Mouse (Mus musculus): ENCODE results near the gene Ccdc155. TPM values are rescaled to one million over a fixed set of nuclear protein-coding genes. Genes with fewer than 3 reads are reported as not detected.

Ccdc155 gene
- total RNA-seq (2023): not detected

DNA sequence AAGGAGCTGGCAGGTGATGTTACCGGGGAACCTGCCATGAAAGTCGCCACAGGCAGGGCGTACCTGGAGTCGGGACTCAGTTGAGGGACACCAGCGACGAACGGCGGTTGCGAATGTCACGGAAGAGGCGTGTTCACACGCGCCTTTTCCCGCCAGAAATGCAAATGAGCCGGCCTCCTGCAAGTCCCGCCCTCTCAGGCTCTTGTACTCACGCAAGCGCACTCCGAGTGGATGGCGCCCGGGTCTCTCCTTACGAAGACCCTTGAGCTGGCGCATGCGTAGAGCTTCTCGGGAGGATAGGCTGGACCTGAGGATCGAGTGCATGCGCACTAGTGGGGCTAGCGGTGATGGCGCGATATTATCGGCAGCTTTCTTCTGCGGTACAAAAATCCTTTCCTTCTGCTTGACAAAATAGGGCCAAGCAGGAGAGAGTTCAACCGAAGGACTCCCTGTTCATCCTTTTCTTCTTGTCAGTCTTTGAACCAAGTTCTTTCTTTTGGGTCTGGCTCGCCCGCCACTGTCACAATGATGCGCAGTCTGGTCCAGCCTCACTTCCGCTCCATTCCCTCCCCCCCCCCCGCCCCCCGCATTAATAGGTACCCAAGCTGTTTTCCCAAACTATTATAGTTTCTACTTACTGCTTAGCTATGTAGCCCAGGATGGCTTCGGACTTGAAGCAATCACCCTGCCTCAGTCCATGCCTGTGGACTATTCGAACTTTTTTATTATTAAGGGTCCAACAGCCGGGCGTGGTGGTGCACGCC is at the start of gene Ccdc155:
Gene Ccdc155, minus strand, starts transcription at position 513 of the 764 bp plus-strand sequence.

DNA sequence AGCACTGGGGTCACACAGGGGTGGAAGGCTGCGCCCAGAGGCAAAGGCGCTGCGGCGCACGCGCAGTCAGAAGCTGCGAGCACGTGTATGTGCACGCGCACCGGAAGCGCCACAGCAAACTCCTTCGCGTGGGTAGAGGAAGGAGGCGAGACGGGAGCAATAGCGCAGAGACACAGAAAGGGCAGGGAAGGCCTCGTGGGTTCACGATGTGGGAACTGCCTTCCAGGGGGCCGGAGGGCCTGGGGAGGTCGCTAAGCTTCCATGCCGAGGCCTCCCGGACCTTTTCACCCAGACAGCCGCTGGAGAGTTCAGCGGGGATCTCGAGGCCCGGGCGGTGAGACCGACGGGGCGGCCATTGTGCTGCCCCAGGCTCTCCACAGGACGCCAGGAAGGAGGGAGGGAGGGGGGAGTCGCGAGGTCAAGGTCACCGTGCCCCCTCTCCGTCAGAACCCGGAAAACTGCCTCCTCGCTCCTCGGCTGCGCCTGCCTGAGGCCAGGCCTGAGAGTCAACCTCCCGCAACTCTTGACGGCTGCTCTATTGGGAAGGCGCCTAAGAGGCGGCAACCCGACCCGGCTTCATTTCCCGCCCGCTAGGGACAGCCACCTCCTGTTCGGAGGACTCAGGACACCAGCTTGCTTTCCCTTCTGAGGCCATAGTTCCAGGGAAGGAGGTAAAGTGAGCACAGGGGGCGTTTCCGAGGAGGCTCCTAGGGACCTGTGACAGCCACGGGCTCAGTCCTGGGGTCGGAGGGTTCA is 36.1 kb upstream of the Ccdc155 start, which contains the start of gene Slc6a16:
Gene Slc6a16, plus strand, starts transcription at position 453 of the 756 bp plus-strand sequence.

DNA sequence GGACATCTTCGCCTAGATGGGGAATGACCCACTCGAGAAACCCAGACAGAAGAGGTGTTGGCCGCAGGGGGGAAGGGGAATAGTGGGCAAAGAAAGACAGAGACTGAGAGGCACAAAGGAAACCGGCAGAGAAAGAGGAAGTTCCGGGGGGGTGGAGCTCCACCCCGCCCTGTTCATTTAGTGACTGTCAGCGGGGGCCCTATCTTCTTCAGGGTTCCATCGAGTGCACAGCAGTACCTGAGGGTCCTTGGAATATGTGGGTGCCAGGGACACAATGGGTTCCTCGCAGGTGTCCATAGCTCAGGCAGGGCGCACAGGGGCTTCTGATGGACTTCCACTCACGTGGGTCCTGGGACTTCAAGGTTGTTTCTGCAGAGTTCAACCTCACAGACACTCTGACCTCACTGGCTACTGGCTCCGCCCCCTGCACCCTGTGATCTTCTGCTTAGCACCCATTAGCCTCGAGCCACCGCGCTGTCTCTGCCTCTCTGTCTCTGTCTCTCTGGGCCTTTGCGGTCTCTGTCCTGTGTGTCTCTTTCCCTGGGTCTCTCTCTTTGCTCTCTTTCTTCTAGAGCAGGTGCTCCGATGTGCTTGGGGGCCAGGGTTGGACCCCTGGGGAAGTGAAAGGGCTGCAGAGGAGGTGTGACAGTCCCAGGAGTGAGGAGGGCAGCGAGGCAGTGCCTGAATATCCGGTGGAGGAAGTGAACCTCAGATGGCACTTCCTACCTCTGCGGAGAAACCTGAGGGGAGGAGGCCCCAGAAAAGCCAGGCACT is 34.2 kb upstream of the Ccdc155 start, which contains the start of gene Cd37:
Gene Cd37, minus strand, starts transcription at position 393 of the 774 bp plus-strand sequence.

DNA sequence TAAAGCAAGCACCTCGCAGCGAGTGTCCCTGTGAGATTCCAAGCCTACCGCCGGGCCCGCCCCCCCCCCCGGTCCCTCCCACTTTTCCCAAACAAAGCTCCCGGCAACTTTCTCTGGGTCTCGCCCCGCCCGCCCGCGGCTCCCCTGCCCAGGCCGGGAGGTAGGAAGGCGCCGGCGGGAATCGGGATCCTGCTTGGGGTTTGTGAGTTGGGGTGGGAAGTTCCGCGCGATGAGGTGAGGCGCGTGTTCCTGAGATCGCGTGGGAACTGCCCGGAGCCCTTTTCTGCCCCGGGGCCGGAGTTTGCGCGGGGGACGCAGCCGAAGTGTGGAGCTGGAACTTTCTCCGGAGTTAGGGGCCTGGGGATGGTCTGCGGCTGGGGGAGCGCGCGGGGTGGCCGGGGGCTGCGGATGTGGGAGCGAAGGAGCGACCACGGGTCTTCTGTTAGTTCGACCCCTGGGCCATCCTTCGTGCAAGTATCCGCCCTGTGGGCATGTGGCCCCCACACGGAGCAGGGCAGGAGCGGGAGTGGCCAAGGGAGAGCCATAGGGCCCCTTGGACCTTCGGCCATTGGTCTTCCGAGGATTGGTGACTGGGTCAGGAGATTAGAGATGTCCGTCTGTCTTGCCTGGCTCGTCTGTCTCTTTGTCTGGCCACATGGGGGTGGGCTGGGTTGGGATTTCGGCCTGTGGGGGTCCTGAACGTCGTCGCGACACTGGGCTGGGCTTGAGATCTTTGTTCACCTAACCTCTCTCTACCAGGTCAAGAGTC is 11.2 kb upstream of the Ccdc155 start, which contains the start of gene Tead2:
Gene Tead2, plus strand, starts transcription at position 81 of the 769 bp plus-strand sequence.

DNA sequence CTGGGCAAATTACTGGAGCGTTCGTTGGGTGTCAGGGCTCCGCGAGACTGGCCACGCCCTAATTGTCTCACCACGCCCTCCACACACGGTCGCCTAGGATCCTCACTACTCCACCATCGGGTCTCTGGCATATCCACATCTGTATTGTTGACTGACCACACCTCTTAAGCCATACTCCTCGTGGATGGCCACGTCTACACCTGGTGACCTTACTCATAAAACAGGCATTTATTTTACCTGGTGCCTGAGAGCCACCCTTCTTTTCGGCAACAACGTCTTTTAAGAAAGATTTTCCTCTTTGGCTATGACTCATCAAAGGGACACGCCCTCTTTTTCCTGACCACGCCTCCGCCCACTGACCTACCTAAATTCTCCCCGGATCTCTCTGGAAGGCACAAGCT is 7.2 kb upstream of the Ccdc155 start, which contains the start of gene Dkkl1:
Gene Dkkl1, minus strand, starts transcription at position 297 of the 401 bp plus-strand sequence.

DNA sequence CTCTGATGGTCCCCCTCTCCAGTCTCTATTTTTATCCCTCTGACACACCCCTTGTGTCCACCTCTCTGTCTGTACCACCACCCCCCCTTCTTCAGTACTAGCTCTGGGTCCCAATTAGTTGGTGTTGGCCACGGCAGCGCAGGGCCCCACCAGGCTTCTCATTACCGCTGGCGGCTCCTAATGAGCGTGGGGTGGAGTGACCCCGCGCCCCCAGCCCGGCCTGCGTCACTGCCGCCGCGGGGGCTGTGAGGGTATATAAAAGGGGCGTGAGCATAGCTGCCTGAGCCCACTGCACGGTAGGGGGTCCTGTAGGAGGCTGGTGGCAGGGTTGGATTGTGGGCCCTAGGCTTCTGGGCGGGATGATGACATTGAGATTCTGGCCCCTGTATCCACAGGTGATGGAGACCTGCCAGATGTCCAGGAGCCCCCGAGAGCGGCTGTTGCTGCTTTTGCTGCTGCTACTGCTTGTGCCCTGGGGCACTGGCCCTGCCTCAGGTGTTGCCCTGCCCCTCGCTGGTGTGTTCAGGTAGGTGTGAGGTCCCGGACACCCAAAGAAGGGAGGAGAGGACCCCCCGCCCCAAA is 23.7 kb downstream of the Ccdc155 start, which contains the start of gene Pth2:
Gene Pth2, plus strand, starts transcription at position 100 of the 582 bp plus-strand sequence.

DNA sequence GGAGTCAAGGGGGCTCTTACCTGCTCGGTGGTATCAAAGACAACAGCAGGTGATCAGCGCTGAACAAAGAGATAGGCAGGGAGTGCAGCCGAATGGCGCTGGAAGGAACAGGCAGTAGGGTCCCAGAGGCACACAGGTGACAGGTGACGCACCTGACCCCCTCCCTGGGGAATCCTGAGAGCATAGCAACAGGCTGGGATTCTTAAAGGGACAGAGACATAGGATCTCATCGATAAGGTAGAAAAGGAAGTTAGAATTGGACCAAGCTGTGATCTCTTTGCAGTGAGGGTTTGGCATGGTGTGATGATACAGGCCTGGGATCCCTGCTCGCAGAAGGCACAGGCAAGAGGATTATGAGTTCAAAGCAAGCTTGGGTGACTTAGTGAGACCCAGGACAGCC is 25.2 kb downstream of the Ccdc155 start, which contains the start of gene Gfy:
Gene Gfy, minus strand, starts transcription at position 101 of the 400 bp plus-strand sequence.

DNA sequence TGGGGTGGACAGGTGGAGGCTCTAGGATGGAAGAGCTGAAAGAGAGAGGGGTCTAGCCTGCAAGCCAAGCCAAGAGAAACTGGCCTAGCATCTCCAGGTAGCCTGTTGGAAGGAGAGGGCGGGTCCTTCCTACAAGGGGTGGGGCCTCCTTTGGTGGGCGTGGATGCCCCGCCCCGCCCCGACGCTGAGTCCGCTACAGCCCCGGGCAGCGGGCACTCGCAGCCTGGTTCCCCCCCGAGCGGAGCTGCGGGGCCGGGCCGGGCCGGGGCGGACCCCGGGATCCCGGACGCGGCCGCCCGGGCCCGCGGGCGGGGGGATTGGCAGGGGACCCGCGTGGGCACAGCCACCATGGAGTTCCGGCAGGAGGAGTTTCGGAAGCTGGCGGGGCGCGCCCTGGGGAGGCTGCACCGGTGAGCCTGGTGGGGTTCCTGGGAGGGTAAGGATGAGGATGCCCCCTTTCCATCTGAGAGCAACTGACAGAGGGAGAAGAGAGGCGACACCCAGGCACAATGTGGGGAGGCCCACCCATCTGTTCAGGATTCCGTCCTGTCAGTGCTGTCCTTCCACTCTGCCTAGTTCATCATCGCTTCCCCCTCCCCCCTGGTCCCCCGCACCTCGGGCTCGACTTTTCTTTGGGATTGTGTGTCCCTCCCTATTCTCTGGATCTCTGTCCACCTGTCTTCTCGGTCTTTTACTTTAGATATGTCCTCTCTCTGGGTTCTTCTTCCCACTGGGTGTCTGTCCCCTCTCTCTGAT is 40.8 kb downstream of the Ccdc155 start, which contains the start of gene Slc17a7:
Gene Slc17a7, plus strand, starts transcription at position 215 of the 756 bp plus-strand sequence.

DNA sequence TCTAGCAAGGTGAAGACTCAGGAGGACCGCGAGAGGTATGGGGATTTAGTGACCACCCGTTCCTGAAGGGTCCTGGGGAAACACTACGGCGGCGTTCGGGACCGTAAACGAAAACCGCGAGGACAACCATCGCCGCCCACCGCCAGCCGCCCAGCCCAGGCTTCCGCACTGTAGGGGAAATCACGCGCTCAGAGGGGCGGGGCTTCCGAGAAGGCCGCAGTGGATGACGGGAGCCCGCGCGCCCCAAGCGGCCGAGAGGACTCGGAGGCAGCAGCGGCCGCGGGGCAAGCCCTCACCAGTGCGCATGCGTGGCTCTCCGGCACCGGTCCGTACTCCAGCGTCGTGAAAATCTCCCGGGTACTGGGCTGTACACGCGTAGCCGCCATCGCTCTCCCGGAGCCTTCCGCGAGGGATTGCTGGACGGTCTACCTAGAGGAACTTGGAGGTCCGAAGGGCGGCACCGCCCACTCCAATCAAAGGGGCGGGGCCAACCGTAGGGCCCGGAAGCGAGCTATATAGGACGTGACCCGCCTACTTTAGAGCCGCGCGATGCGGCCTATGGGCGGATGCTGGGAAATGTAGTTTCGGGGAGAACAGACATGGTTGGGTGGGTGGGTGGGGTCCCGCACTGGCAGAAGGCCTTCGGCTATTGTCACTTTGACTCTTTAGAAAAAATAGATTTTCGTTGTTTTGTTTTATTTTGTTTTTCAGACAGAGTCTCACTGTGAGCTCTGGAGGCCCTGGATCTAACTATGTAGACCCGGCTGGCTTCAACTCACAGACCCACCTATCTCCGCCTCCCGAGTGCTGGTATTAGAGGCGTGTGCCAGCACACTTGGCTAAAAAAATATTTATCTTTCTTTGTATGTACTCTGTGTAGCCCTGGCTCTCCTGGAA is 50.3 kb downstream of the Ccdc155 start, which contains the start of the genes Pih1d1 and Aldh16a1:
Gene Pih1d1, plus strand, starts transcription at position 208 of the 897 bp plus-strand sequence.
Gene Aldh16a1, minus strand, starts transcription at position 489 of the 897 bp plus-strand sequence.

DNA sequence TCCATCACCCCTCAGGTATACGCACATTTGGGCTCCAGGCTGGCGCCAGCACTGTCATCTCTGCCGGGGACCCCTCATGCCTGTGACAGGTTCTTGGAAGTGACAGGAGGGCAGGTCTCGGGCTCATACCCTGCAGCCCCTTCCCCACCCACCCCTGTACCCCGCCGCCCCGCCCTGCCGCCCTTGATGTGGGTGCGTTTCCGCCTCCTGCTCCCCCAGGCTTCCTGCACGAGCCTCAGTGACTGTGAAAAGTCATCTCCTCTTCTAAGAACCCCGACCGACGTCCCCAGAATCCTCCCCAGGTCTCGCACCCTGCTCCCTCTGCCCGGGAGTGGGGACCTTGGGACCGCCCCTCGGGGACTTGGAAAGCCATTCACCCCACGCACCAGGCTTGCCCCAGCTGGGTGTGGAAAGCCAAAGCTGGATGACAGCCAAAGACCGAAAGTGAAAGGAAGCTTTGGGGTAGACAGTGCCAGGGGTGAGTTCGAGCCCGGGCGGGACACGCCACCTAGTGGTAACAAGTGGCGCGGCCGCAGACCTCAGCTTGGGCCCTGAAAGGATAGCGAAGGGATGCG is 68.6 kb downstream of the Ccdc155 start, which contains the start of the genes Gm45713 and Flt3l:
Gene Gm45713, minus strand, starts transcription at position 239 of the 575 bp plus-strand sequence.
Gene Flt3l, minus strand, starts transcription at position 440 of the 575 bp plus-strand sequence.

Other genes starting within 250 kb of the Ccdc155 start
- gene Cpt1c, start 230.0 kb downstream of the Ccdc155 start, total RNA-seq (2023): under 1 TPM; 0.53 to 0.85 TPM
- 10 to 100 TPM; 74.9 to 80.6 TPM for gene Prmt1, start 218.3 kb downstream of the Ccdc155 start, total RNA-seq (2023)
- 10 to 100 TPM; 63.0 to 71.9 TPM for gene Irf3, start 207.2 kb downstream of the Ccdc155 start, total RNA-seq (2023)
- 10 to 100 TPM in 1 of 2 experiments, 1 to 10 TPM in 1; 8.8 to 18.8 TPM for gene Bcl2l12, start 206.2 kb downstream of the Ccdc155 start, total RNA-seq (2023)
- gene Scaf1, start 188.5 kb downstream of the Ccdc155 start, total RNA-seq (2023): 10 to 100 TPM; 61.1 to 62.1 TPM
- 10 to 100 TPM; 14.9 to 17.0 TPM for gene Rras, start 186.9 kb downstream of the Ccdc155 start, total RNA-seq (2023)
- gene Prr12, start 152.0 kb downstream of the Ccdc155 start, total RNA-seq (2023): 10 to 100 TPM; 22.3 to 25.8 TPM
- 10 to 100 TPM; 29.1 to 38.1 TPM for gene Nosip, start 142.5 kb downstream of the Ccdc155 start, total RNA-seq (2023)
- gene Prrg2, start 142.2 kb downstream of the Ccdc155 start, total RNA-seq (2023): 10 to 100 TPM; 17.4 to 19.6 TPM
- 1 to 10 TPM; 3.0 to 3.1 TPM for gene Rcn3, start 112.7 kb downstream of the Ccdc155 start, total RNA-seq (2023)
- 10 to 100 TPM; 19.0 to 24.9 TPM for gene Fcgrt, start 101.0 kb downstream of the Ccdc155 start, total RNA-seq (2023)
- 1,000 to 10,000 TPM; 1,010 to 1,023 TPM for gene Rps11, start 80.5 kb downstream of the Ccdc155 start, total RNA-seq (2023)
- 1,000 to 10,000 TPM; 1,046 to 1,214 TPM for gene Rpl13a, start 76.1 kb downstream of the Ccdc155 start, total RNA-seq (2023)
- not detected for gene Gm45713, start 68.7 kb downstream of the Ccdc155 start, total RNA-seq (2023)
- gene Flt3l, start 68.5 kb downstream of the Ccdc155 start, total RNA-seq (2023): 10 to 100 TPM; 22.2 to 29.2 TPM
- 10 to 100 TPM; 46.2 to 47.4 TPM for gene Pih1d1, start 50.6 kb downstream of the Ccdc155 start, total RNA-seq (2023)
- 10 to 100 TPM; 82.4 to 96.0 TPM for gene Aldh16a1, start 50.3 kb downstream of the Ccdc155 start, total RNA-seq (2023)
- not detected for gene Slc17a7, start 40.9 kb downstream of the Ccdc155 start, total RNA-seq (2023)
- not detected for gene Gfy, start 25.3 kb downstream of the Ccdc155 start, total RNA-seq (2023)
- not detected for gene Pth2, start 23.9 kb downstream of the Ccdc155 start, total RNA-seq (2023)
- gene Dkkl1, start 7.3 kb upstream of the Ccdc155 start, total RNA-seq (2023): 1 to 10 TPM; 1.0 to 1.3 TPM
- not detected for gene Tead2, start 10.9 kb upstream of the Ccdc155 start, total RNA-seq (2023)
- 100 to 1,000 TPM; 297 to 345 TPM for gene Cd37, start 34.2 kb upstream of the Ccdc155 start, total RNA-seq (2023)
- under 1 TPM; 0.57 to 0.59 TPM for gene Slc6a16, start 36.2 kb upstream of the Ccdc155 start, total RNA-seq (2023)
- under 1 TPM in 1 of 2 experiments, not detected in 1; 0.24 TPM for gene Slc6a21, start 72.6 kb upstream of the Ccdc155 start, total RNA-seq (2023)
- 1 to 10 TPM; 2.3 to 4.8 TPM for gene Trpm4, start 128.9 kb upstream of the Ccdc155 start, total RNA-seq (2023)
- under 1 TPM in 1 of 2 experiments, not detected in 1; 0.68 TPM for gene Hrc, start 130.4 kb upstream of the Ccdc155 start, total RNA-seq (2023)
- gene Ppfia3, start 162.1 kb upstream of the Ccdc155 start, total RNA-seq (2023): under 1 TPM in 1 of 2 experiments, not detected in 1; 0.31 TPM
- gene Lin7b, start 165.7 kb upstream of the Ccdc155 start, total RNA-seq (2023): under 1 TPM in 1 of 2 experiments, not detected in 1; 0.66 TPM
- gene Snrnp70, start 190.8 kb upstream of the Ccdc155 start, total RNA-seq (2023): 100 to 1,000 TPM; 256 to 279 TPM
- gene Kcna7, start 200.8 kb upstream of the Ccdc155 start, total RNA-seq (2023): not detected
- gene Ntf5, start 208.8 kb upstream of the Ccdc155 start, total RNA-seq (2023): not detected
- gene Lhb, start 215.9 kb upstream of the Ccdc155 start, total RNA-seq (2023): not detected
- gene Gys1, start 230.0 kb upstream of the Ccdc155 start, total RNA-seq (2023): 10 to 100 TPM; 58.1 to 59.5 TPM
- gene Ruvbl2, start 233.2 kb upstream of the Ccdc155 start, total RNA-seq (2023): 10 to 100 TPM; 39.6 to 42.2 TPM